Mouse (Mus musculus): Measurements from ENCODE around the gene Mcu.

DNA sequence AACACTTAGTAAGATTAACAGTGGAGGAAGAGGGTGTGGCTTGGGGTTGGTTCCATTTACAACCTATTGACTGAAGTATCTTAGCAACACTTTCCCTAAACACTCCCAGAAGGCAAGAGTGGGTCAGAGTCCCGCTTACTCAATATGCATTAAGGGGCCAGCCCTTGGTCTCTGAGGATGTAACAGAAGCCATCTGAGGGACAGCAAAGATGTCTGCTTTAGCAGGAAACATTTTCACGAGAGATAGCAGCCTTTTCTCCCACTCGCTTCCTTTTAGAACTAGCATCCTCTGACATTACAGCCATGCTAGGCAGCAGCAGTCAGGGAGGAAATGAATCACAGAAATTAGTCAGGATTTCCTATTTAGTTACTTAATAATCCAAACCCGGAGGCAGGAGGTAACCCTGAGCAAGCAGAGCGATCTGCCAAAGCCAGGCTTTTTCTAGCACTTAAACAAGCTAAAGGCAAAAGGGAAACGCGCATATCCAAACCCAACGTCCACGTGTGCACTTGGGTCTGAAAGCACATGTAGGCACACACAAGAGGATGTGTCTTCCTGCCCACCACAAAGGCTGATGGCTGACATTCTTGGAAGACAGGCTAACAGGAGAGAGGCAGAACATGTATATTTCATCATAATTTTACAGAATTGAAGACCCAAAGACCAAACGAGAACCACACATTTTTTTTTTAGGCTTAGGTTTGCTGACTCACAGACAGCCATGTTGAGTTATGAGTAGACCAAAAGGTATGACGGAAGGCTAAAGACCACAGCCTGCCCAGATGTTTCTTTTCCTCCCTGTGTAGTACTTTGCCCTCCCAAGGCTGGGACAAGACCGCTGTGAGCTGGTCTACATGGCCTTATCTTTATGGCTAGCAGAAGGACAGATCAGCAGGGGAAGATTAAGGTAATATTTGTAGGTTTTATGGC lies 38.4 kb downstream of the Mcu start:
- TF ChIP-seq CTCF (conservative IDR thresholded peaks at IDR 0.05; ENCODE audit: low read length): no peak
- TF ChIP-seq NANOG (IDR thresholded peaks at IDR 0.05; ENCODE audit: borderline replicate concordance, low read length): no peak

All from E14TG2a.4 (cell line).